In genomic region chr1:58796059-58796363, GRCm38 (mm10) we compare ENCODE assay signal across 8 mouse cellular contexts. TPM values are rescaled to one million over a fixed set of nuclear protein-coding genes. Genes with fewer than 3 reads are reported as not detected.
DNase-seq lines count a peak whose midpoint lies in the region; ATAC-seq and TF ChIP-seq lines count a peak whose summit lies in the region.

No protein-coding gene starts in this region.

- TF ChIP-seq POLR2A in heart, adult 2 months (IDR thresholded peaks at IDR 0.05; ENCODE audit: insufficient read depth, low read depth, low read length): no peak

- H3K79me2 ChIP-seq in heart, adult 2 months (replicated peaks; ENCODE audit: control insufficient read depth, insufficient read depth, low read length): no peaks in the 10 kb centered on the region
- peaks cover 54% of the 10 kb centered on the region for H3K79me2 ChIP-seq in macrophage (ENCODE audit: inconsistent target)

- peaks cover 5% of the 10 kb centered on the region for H3K4me1 ChIP-seq in heart, adult 2 months (ENCODE audit: control insufficient read depth, insufficient read depth, low read length)
- no peaks in the 10 kb centered on the region for H3K4me1 ChIP-seq in forebrain, postnatal 0 days (ENCODE audit: insufficient read depth)

- H3K4me2 ChIP-seq in forebrain, postnatal 0 days (ENCODE audit: low read depth): peak overlapping the region; percentile 70

- no peak for TF ChIP-seq CTCF in heart, adult 2 months (IDR thresholded peaks at IDR 0.05)
- TF ChIP-seq CTCF in forebrain, postnatal 0 days (IDR thresholded peaks at IDR 0.05; ENCODE audit: low read depth): no peak

- H3K9me3 ChIP-seq in forebrain, postnatal 0 days (ENCODE audit: low read length): no peaks in the 10 kb centered on the region

- TF ChIP-seq EP300 in heart, adult 2 months (IDR thresholded peaks at IDR 0.05; ENCODE audit: insufficient read depth, low read depth, low read length): no peak

- DNase-seq in heart, adult 2 months: no peak
- no peak for DNase-seq in heart, adult 18-20 months
- peak; percentile 54 for DNase-seq in A20 (ENCODE audit: low read depth, low spot score)
- no peak for DNase-seq in forebrain, postnatal 0 days
- DNase-seq in cerebellum, adult 9-11 months: no peak
- no peak for DNase-seq in gastrocnemius, adult 8-10 months (ENCODE audit: low spot score in 2 of 2)
- no peak for DNase-seq in cerebellum, adult 11-12 months

- H3K27ac ChIP-seq in heart, adult 2 months: peak overlapping the region; percentile 91
- H3K27ac ChIP-seq in forebrain, postnatal 0 days (ENCODE audit: low read depth, low read length): no peak overlapping the region
- H3K27ac ChIP-seq in macrophage: peak overlapping the region; percentile 91

- no peak for ATAC-seq in forebrain, postnatal 0 days

- no peaks in the 10 kb centered on the region for H3K27me3 ChIP-seq in heart, adult 2 months (ENCODE audit: control insufficient read depth, insufficient read depth, low read length)
- H3K27me3 ChIP-seq in forebrain, postnatal 0 days (ENCODE audit: insufficient read depth, low read length): no peaks in the 10 kb centered on the region

- WGBS in heart, adult 2 months: 7% methylated on average over 3 of the region's 3 CpGs
- WGBS in forebrain, postnatal 0 days: 8% methylated on average over 3 of the region's 3 CpGs
- 0% methylated on average over 2 of the region's 3 CpGs for WGBS in macrophage (ENCODE audit: missing documents)

- peak overlapping the region; percentile 78 for H3K4me3 ChIP-seq in heart, adult 2 months
- H3K4me3 ChIP-seq in forebrain, postnatal 0 days (ENCODE audit: low read depth, low read length): peak overlapping the region; percentile 38
- peak overlapping the region; percentile 87 for H3K4me3 ChIP-seq in macrophage (ENCODE audit: inconsistent target)

- H3K9ac ChIP-seq in heart, adult 2 months (ENCODE audit: low read depth, low read length): peak overlapping the region; percentile 93
- H3K9ac ChIP-seq in forebrain, postnatal 0 days: no peak overlapping the region; the same call in 1 of the 2 replicates

- intact Hi-C loops in heart, adult 2 months (cut with DNase I): loop anchor here (5.0 kb wide), 1 partner anchor 36 kb away; no protein-coding TSS in a partner anchor

- H3K36me3 ChIP-seq in heart, adult 2 months (ENCODE audit: control insufficient read depth, insufficient read depth, low read length): no peaks in the 10 kb centered on the region; the same call in 1 of the 2 replicates
- no peaks in the 10 kb centered on the region for H3K36me3 ChIP-seq in forebrain, postnatal 0 days (ENCODE audit: insufficient read depth)
- H3K36me3 ChIP-seq in macrophage (ENCODE audit: inconsistent target): peaks cover 12% of the 10 kb centered on the region; the same call in 1 of the 2 replicates

RNA-seq across cellular contexts. Expression of gene Casp8, which starts 0.8 kb away (rescaled TPM):
- total RNA-seq in heart, adult 2 months (2021): 1 to 10 TPM; 6.3 to 8.0 TPM
- polyA plus RNA-seq in heart, adult 2 months (2012; rRNA removed): 2.0 and 3.8 TPM in 2 replicates
- total RNA-seq in heart, adult 18-20 months (2021): 1 to 10 TPM; 6.4 to 8.0 TPM
- 4.5 and 5.4 TPM in 2 replicates for total RNA-seq in forebrain, postnatal 0 days (2014; rRNA removed)
- polyA plus RNA-seq in forebrain, postnatal 0 days (2015; fragmentation: Nextera tagmentation; extraction: Ambion mirVana): 1.9 and 3.3 TPM in 2 replicates
- 100 to 1,000 TPM in 14 of 26 experiments, 10 to 100 TPM in 12; 43.7 to 128 (median 103) TPM for total RNA-seq in macrophage (2018; cell fraction: chromatin; rRNA removed)
- total RNA-seq in macrophage (2018; cell fraction: cytosol; rRNA removed): 100 to 1,000 TPM in 12 of 26 experiments, 10 to 100 TPM in 14; 70.9 to 125 (median 96.1) TPM
- 100 to 1,000 TPM in 17 of 26 experiments, 10 to 100 TPM in 9; 60.2 to 219 (median 108) TPM for total RNA-seq in macrophage (2018; cell fraction: nucleus; rRNA removed)
- 86.3 to 116 TPM (median 89.4 TPM) in 3 replicates for polyA plus RNA-seq in macrophage (2018)
- total RNA-seq in gastrocnemius, adult 8-10 months (2022): 1 to 10 TPM; 1.0 to 2.5 (median 2.0) TPM
